Mouse (Mus musculus) intestine, embryonic 16.5 days (tissue): ENCODE measurements around the gene Zfp987. TPM values are rescaled to one million over a fixed set of nuclear protein-coding genes. Genes with fewer than 3 reads are reported as not detected.
"Not testable (repeated sequence)": the region's sequence is repeated elsewhere in the genome, so short reads cannot be mapped to it uniquely, and the experiment has no call there.

Source experiments
- ATAC-seq: fragments of 200-750 bp; cut with Nextera tagmentation; 2 replicates; pipeline ENCODE4 v1.8.0; 2017; ENCODE audit warnings: moderate TSS enrichment, moderate library complexity
- H3K27ac ChIP-seq: fragments of 300-500 bp; sonication (generic); 2 replicates; pipeline ENCODE4 v1.5.1; 2014; ENCODE audit warnings: mild to moderate bottlenecking, low read length
- H3K27me3 ChIP-seq: fragments of 300-500 bp; sonication (generic); replicated peaks from 2 replicates; pipeline ENCODE4 v1.6.1; 2014; ENCODE audit warnings: low read length, control low read depth, mixed read lengths; ENCODE audit not compliant: control insufficient read depth, insufficient read depth
- H3K36me3 ChIP-seq: fragments of 300-500 bp; sonication (generic); 2 replicates; pipeline ENCODE4 v1.6.1; 2014; ENCODE audit warnings: low read length, control low read depth; ENCODE audit not compliant: control insufficient read depth, insufficient read depth
- H3K4me1 ChIP-seq: fragments of 300-500 bp; sonication (generic); 2 replicates; pipeline ENCODE4 v1.6.1; 2014; ENCODE audit warnings: low read length, control low read depth, mixed read lengths; ENCODE audit not compliant: control insufficient read depth, insufficient read depth
- H3K4me2 ChIP-seq: fragments of 300-500 bp; sonication (generic); 2 replicates; pipeline ENCODE4 v1.6.1; 2014; ENCODE audit warnings: low read depth, low read length, control low read depth
- H3K4me3 ChIP-seq: fragments of 300-500 bp; sonication (generic); 2 replicates; pipeline ENCODE4 v1.5.1; 2014; ENCODE audit warnings: mild to moderate bottlenecking, low read length
- H3K9ac ChIP-seq: fragments of 300-500 bp; sonication (generic); 2 replicates; pipeline ENCODE4 v1.6.1; 2014; ENCODE audit warnings: low read depth, low read length
- H3K9me3 ChIP-seq: fragments of 300-500 bp; sonication (generic); 2 replicates; pipeline ENCODE4 v1.6.1; 2016; ENCODE audit warnings: low read length, control low read depth; ENCODE audit not compliant: control insufficient read depth
- WGBS: fragments of 180-500 bp; shearing (Covaris S2); extraction: QIAGEN DNeasy Blood & Tissue Kit; methylation state at CpG from one replicate; pipeline ENCODE4 v1.1.7; 2014; 5-methylcytosine and 5-hydroxymethylcytosine counted together
- polyA plus RNA-seq: library from polyadenylated mRNA; unstranded; fragments of >200 nt; fragmentation: Nextera tagmentation; extraction: Ambion mirVana; gene quantifications from 2 replicates; pipeline ENCODE4 v1.2.1, GENCODE M21; 2015

The Zfp987 gene
- polyA plus RNA-seq, 1 experiment from 2014 or later: 0.64 TPM

DNA sequence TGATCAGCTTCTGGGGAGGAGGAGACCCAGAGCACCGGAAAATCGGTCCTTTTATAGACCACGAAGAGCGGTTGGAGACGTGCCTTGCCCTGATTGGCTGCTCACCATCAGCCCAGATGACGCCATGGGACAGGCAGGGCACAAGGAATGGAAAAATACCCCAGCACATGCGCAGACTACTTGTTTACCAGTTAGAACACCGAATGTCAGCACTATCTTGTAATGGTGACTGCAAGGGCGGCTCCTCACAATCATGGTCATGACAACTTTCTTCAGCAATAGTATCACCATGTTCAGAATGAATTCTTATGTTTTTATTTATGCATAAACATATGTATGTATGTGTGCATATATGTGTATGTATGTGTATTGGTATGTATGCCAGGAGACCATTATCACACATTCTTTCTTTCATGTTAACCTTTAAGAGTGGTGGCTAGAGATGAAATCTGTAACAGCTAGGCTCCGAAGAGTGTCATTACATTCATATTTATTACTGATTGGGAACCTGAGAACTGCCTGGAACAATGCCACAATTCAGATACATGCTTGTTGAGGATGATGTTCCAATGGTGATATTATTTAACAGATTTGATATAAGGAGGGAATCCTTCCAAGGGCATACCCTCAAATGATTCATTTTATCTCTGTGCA is 70.9 kb downstream of the Zfp987 start:
- not testable (repeated sequence) for H3K9me3 ChIP-seq, H3K9ac ChIP-seq, H3K27ac ChIP-seq, H3K4me3 ChIP-seq, H3K4me2 ChIP-seq, H3K36me3 ChIP-seq, H3K27me3 ChIP-seq, H3K4me1 ChIP-seq
- WGBS: 79% methylated on average over 10 of the region's 10 CpGs
- peak; percentile 31; the same call in 1 of the 2 replicates for ATAC-seq

DNA sequence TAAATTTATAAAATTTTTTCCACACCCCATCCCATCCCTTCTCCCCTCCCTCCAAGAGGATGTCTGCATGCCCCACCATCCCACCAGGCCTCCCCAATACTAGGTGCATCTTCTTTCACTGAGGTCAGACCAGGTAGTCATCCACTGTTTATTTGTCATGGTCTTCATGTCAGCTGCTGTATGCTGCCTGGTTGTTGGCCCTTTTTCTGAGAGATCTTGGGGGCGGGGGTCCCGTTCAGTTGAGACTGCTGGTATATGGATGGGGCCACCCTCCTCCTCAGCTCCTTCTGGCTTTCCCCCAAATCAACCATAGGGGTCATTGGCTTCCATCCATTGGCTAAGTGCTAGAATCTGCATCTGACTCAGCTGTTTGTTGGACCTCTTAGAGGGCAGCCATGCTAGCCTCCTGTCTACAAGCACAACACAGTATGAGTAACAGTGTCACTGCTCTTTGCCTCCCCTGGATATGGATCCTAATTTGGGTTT is 71.7 kb downstream of the Zfp987 start:
- WGBS: no CpG with 5 or more reads among the region's 2 CpGs
- H3K4me2 ChIP-seq, H3K9ac ChIP-seq, H3K4me1 ChIP-seq, H3K36me3 ChIP-seq, H3K9me3 ChIP-seq, H3K4me3 ChIP-seq, H3K27ac ChIP-seq, H3K27me3 ChIP-seq: not testable (repeated sequence)
- peak; percentile 73; the same call in 1 of the 2 replicates for ATAC-seq

DNA sequence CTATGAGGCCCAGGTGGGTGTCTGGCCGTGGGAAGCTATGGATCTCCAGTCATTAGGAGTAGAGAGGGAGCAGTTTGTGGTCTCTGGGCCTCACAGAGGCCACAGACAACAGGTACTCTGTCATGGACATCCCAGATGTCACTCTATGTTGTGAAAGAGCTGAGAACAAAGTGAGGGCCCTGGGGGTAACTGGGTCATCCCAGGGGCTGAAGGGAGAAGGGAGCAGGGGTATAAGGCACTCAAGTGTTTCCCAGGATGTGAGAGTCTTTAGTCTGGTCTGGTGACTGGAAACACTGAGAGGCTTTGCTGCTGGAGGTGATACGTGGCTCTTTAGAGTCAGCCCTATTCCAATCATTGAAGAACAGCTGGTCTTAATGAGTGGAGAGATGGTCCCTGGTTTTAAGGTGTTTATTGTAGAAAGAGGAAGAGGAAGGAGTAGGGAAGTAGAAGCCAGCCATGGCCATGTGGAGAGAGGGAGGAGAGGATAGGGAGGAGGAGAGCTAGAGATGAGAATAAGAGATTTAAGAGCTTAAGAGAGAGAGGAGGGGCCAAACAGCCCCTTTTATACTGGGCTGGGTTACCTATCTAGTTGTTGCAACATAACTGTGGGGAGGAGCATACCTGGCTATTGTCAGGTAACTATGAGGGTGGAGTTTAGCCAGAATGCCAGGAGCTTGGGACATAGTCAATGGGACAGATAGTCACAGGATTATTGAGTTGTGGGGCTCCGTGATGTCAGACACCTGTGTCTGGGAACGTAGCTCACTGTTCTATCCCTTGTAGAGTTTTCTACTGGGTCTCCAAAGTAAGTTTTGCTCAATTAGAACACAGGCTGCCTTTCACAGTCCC is 76.5 kb downstream of the Zfp987 start:
- H3K9ac ChIP-seq, H3K36me3 ChIP-seq, H3K27me3 ChIP-seq, H3K4me2 ChIP-seq, H3K27ac ChIP-seq, H3K4me3 ChIP-seq, H3K4me1 ChIP-seq, H3K9me3 ChIP-seq: not testable (repeated sequence)
- peak; percentile 42; the same call in 1 of the 2 replicates for ATAC-seq
- 55% methylated on average over 3 of the region's 4 CpGs for WGBS

Other genes starting within 250 kb of the Zfp987 start
- not detected in 2 replicates for gene Zfp986, start 228.5 kb upstream of the Zfp987 start, polyA plus RNA-seq
- gene Zfp600, start 59.5 kb downstream of the Zfp987 start, polyA plus RNA-seq: not detected in 2 replicates